ENCODE assay signal across 8 mouse cellular contexts in genomic region chrX:109014166-109014565, GRCm38 (mm10). TPM values are rescaled to one million over a fixed set of nuclear protein-coding genes. Genes with fewer than 3 reads are reported as not detected.
DNase-seq lines count a peak whose midpoint lies in the region; ATAC-seq and TF ChIP-seq lines count a peak whose summit lies in the region.

No protein-coding gene starts in this region.

- no peak for TF ChIP-seq POLR2A in lung, adult 2 months (IDR thresholded peaks at IDR 0.05; ENCODE audit: borderline replicate concordance, extremely low read depth, low read depth, low read length)

- no peaks in the 10 kb centered on the region for H3K36me3 ChIP-seq in neural tube, embryonic 11.5 days (ENCODE audit: control insufficient read depth, insufficient read depth, low read length)
- no peaks in the 10 kb centered on the region for H3K36me3 ChIP-seq in embryonic facial prominence, embryonic 15.5 days
- no peaks in the 10 kb centered on the region for H3K36me3 ChIP-seq in liver, embryonic 12.5 days
- H3K36me3 ChIP-seq in stomach, embryonic 16.5 days (ENCODE audit: control insufficient read depth, insufficient read depth, low read length): no peaks in the 10 kb centered on the region

- WGBS in neural tube, embryonic 11.5 days: 42% methylated on average over 4 of the region's 4 CpGs
- WGBS in embryonic facial prominence, embryonic 15.5 days: 22% methylated on average over 4 of the region's 4 CpGs
- WGBS in liver, embryonic 12.5 days (ENCODE audit: insufficient replicate concordance): 32% methylated on average over 4 of the region's 4 CpGs
- 26% methylated on average over 4 of the region's 4 CpGs for WGBS in stomach, embryonic 16.5 days
- WGBS in lung, adult 2 months: 29% methylated on average over 4 of the region's 4 CpGs

- DNase-seq in neural tube, embryonic 11.5 days (ENCODE audit: low spot score): no peak
- no peak for DNase-seq in neural tube, embryonic 10.5 days (ENCODE audit: extremely low spot score, low spot score)
- no peak for DNase-seq in cerebellum, postnatal 10 days
- DNase-seq in cerebellum, postnatal 36 days: no peak
- DNase-seq in lung, adult 2 months: no peak

- no peaks in the 10 kb centered on the region for H3K4me1 ChIP-seq in neural tube, embryonic 11.5 days (ENCODE audit: control insufficient read depth, insufficient read depth, low read length)
- H3K4me1 ChIP-seq in embryonic facial prominence, embryonic 15.5 days: no peaks in the 10 kb centered on the region
- H3K4me1 ChIP-seq in liver, embryonic 12.5 days: no peaks in the 10 kb centered on the region
- no peaks in the 10 kb centered on the region for H3K4me1 ChIP-seq in stomach, embryonic 16.5 days (ENCODE audit: control insufficient read depth, insufficient read depth, low read length)
- H3K4me1 ChIP-seq in lung, adult 2 months (ENCODE audit: control insufficient read depth, insufficient read depth, low read length): no peaks in the 10 kb centered on the region

- no peaks in the 10 kb centered on the region for H3K27me3 ChIP-seq in neural tube, embryonic 11.5 days (ENCODE audit: control insufficient read depth, insufficient read depth, low read length)
- no peaks in the 10 kb centered on the region for H3K27me3 ChIP-seq in embryonic facial prominence, embryonic 15.5 days
- H3K27me3 ChIP-seq in liver, embryonic 12.5 days (replicated peaks): no peaks in the 10 kb centered on the region
- H3K27me3 ChIP-seq in stomach, embryonic 16.5 days (ENCODE audit: control insufficient read depth, insufficient read depth, low read length): no peaks in the 10 kb centered on the region

- H3K9ac ChIP-seq in neural tube, embryonic 11.5 days (ENCODE audit: low read length): peak overlapping the region; percentile 29; the same call in 1 of the 2 replicates
- H3K9ac ChIP-seq in embryonic facial prominence, embryonic 15.5 days: no peak overlapping the region
- peak overlapping the region; percentile 67; the same call in 1 of the 2 replicates for H3K9ac ChIP-seq in liver, embryonic 12.5 days
- H3K9ac ChIP-seq in stomach, embryonic 16.5 days (ENCODE audit: low read length): no peak overlapping the region; the same call in 1 of the 2 replicates

- ATAC-seq in neural tube, embryonic 11.5 days (ENCODE audit: insufficient read depth, low FRiP score, low TSS enrichment): no peak
- ATAC-seq in embryonic facial prominence, embryonic 15.5 days (ENCODE audit: insufficient number of reproducible peaks, low FRiP score, low TSS enrichment, low read depth): no peak
- no peak for ATAC-seq in liver, embryonic 12.5 days
- ATAC-seq in stomach, embryonic 16.5 days (ENCODE audit: insufficient read depth, low FRiP score): no peak

- no peak overlapping the region for H3K27ac ChIP-seq in neural tube, embryonic 11.5 days (ENCODE audit: low read depth, low read length)
- 0 out of 2 replicates have a peak overlapping the region, but pooled peaks have one; percentile 76 for H3K27ac ChIP-seq in embryonic facial prominence, embryonic 15.5 days (replicated peaks)
- H3K27ac ChIP-seq in liver, embryonic 12.5 days: no peak overlapping the region
- H3K27ac ChIP-seq in stomach, embryonic 16.5 days (ENCODE audit: low read length): no peak overlapping the region

- H3K4me3 ChIP-seq in neural tube, embryonic 11.5 days (ENCODE audit: low read depth, low read length): no peak overlapping the region; the same call in 1 of the 2 replicates
- H3K4me3 ChIP-seq in embryonic facial prominence, embryonic 15.5 days (replicated peaks): peak overlapping the region; percentile 54
- H3K4me3 ChIP-seq in liver, embryonic 12.5 days: peak overlapping the region; percentile 62
- peak overlapping the region; percentile 57 for H3K4me3 ChIP-seq in stomach, embryonic 16.5 days (replicated peaks; ENCODE audit: low read length)
- no peak overlapping the region for H3K4me3 ChIP-seq in lung, adult 2 months (replicated peaks; ENCODE audit: extremely low read depth, low read depth, low read length)

- H3K4me2 ChIP-seq in neural tube, embryonic 11.5 days (ENCODE audit: low read depth): peak overlapping the region; percentile 49
- H3K4me2 ChIP-seq in embryonic facial prominence, embryonic 15.5 days (replicated peaks): peak overlapping the region; percentile 47
- H3K4me2 ChIP-seq in liver, embryonic 12.5 days: peak overlapping the region; percentile 68
- peak overlapping the region; percentile 45 for H3K4me2 ChIP-seq in stomach, embryonic 16.5 days (ENCODE audit: low read depth, low read length)

- no peak for TF ChIP-seq CTCF in lung, adult 2 months (IDR thresholded peaks at IDR 0.05; ENCODE audit: insufficient read depth, low read length)

- no peaks in the 10 kb centered on the region for H3K9me3 ChIP-seq in neural tube, embryonic 11.5 days (ENCODE audit: control insufficient read depth, low read length)
- H3K9me3 ChIP-seq in embryonic facial prominence, embryonic 15.5 days (replicated peaks): no peaks in the 10 kb centered on the region
- no peaks in the 10 kb centered on the region for H3K9me3 ChIP-seq in liver, embryonic 12.5 days (replicated peaks)
- no peaks in the 10 kb centered on the region for H3K9me3 ChIP-seq in stomach, embryonic 16.5 days (replicated peaks; ENCODE audit: control insufficient read depth, low read length)

RNA-seq across cellular contexts. Expression of gene Hmgn5, which starts 1.0 kb away (rescaled TPM):
- 16.6 and 16.9 TPM in 2 replicates for polyA plus RNA-seq in neural tube, embryonic 11.5 days (2014; fragmentation: Nextera tagmentation; extraction: Ambion mirVana)
- 21.4 and 24.2 TPM in 2 replicates for polyA plus RNA-seq in embryonic facial prominence, embryonic 15.5 days (2015; fragmentation: Nextera tagmentation; extraction: Ambion mirVana)
- polyA plus RNA-seq in liver, embryonic 12.5 days (2016; fragmentation: Nextera tagmentation; extraction: Ambion mirVana): 24.4 and 24.6 TPM in 2 replicates
- polyA plus RNA-seq in stomach, embryonic 16.5 days (2015; fragmentation: Nextera tagmentation; extraction: Ambion mirVana): 18.9 and 25.0 TPM in 2 replicates
- polyA plus RNA-seq in lung, adult 2 months (2012; rRNA removed): 0.36 and 0.69 TPM in 2 replicates

Comparison
In these comparisons a context has a peak if more than half of its experiments do, and no peak if none do; other contexts are left out.
1. H3K4me3 ChIP-seq: peak in embryonic facial prominence, embryonic 15.5 days (single experiment), liver, embryonic 12.5 days (single experiment) and stomach, embryonic 16.5 days (single experiment); none in neural tube, embryonic 11.5 days (single experiment) and lung, adult 2 months (single experiment).
2. H3K9ac ChIP-seq: peak in neural tube, embryonic 11.5 days (single experiment) and liver, embryonic 12.5 days (single experiment); none in embryonic facial prominence, embryonic 15.5 days (single experiment) and stomach, embryonic 16.5 days (single experiment).
3. RNA of gene Hmgn5, which starts 1.0 kb away (polyA plus RNA-seq): 18.9 to 25.0 TPM in stomach, embryonic 16.5 days, 24.4 to 24.6 TPM in liver, embryonic 12.5 days, 21.4 to 24.2 TPM in embryonic facial prominence, embryonic 15.5 days and 16.6 to 16.9 TPM in neural tube, embryonic 11.5 days; 0.36 to 0.69 TPM in lung, adult 2 months; every median in the first group is over 10 times any median in the second.
4. Peak in every context shown above with its lines, with median percentiles within 50 percentile points of each other: H3K4me2 ChIP-seq.